Mouse (Mus musculus): ENCODE measurements around the gene Pus3. TPM values are rescaled to one million over a fixed set of nuclear protein-coding genes. Genes with fewer than 3 reads are reported as not detected.

Pus3 gene
- polyA plus RNA-seq (2014; fragmentation: Illumina TruSeq; extraction: RNeasy Lipid Tissue Mini Kit (QIAGEN cat#74804)) = 45.2 TPM

DNA sequence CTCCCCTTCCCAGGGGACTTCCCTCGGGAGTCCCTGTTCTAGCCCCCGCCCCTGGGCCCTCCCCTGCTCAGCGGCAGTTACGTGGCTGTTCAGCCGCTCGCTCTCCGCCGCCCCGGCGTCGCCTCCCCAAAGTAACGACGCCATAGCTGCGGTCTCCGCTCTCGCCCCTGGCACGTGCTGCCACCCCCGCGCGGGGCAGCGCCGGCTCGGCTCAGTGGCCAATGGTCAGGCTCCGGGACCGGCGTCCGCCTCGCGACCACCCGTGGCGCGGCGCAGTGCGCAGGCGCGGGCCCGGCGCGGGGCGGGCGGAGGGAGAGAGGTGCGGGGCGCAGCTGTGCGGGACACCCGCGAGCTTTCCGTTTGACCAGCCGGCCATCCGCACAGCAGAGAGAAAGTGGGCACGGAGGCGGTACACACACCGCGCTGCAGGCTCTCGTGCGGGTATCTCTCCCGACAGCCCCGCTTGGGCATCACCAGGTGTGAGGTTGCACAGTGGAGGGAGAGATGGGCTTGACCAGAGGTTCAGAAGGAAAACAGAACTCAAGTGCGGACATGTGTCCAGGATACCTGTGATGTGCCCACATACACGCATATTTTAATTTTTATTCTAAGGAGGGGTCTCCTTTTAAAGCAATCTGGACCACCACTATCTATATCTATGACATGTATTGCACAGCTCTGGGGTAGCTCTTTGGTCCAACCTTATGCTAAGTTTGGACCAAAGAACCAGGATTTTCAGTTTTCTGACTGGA is at the start of gene Pus3, which contains the start of gene Ddx25:
Gene Pus3, plus strand, starts transcription at position 339 of the 752 bp plus-strand sequence.
Gene Ddx25, minus strand, starts transcription at position 272 of the 752 bp plus-strand sequence.

DNA sequence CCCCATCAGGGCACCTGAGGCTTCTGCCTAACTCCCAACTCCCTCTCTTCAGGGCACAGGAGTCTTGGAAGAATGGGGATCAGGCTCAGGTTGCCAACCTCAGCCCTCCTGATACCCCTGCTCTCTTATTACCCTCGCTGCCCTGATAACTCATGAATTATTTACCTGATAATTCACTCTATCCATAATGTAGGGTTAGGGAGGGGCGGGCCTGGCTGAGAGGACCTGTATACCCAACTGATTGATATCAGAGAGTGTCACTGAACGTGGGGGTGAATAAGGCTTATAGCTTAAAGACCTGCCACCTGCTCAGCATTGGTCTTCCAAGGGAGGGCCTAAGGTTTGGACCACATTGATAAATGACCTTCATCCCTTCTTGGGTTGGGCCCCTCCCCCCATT is 40.2 kb upstream of the Pus3 start, which contains the start of gene Gm1113:
Gene Gm1113, minus strand, starts transcription at position 101 of the 400 bp plus-strand sequence.

DNA sequence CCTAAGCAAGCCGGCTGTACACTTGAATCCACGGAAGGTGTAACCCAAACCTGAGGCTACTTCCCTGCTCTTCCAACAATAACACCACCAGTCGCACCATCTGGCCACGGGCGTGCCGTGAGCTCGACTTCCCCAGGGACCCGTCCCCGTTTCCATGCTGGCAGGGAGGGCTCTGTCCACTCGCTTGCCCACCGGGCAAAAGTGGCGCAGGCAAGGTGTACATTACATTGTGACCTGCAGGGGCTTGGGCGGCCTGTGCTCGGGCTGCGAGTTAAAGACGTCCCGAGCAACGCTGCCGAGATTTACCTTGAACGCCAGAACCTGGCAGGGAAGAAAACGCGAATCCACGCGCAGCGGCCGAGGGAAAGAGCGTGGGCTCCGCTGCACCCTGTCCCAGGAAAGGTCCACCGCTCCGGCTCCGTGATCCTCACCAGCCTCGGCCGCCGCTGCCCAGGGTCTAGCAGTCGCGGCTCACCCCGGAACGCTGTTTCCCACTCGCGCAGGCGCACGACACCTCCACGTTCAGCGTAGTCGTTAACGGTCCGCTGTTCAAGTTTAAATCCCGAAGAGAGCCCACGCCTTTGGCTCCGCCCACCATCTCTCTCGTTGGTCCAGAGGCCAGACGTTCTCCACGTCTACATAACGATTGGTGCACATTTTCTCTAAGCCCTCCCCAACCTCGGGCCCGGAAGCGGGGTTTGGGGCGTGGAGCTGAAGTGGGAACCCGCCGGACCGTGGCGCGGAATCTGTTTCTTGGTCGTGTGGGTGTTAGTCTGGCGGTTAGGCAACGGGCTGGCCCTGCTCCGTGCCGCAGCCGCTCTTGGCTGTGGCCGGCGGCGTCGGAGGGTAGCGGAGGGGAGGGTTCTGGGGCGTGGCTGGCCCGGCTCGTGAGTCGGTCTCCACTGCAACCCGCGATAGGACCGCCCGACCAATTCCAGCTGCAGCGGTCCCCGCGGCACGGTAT is 11.5 kb downstream of the Pus3 start, which contains the start of the genes Pate2 and Hyls1:
Gene Pate2, plus strand, starts transcription at position 714 of the 964 bp plus-strand sequence.
Gene Hyls1, minus strand, starts transcription at position 828 of the 964 bp plus-strand sequence.

DNA sequence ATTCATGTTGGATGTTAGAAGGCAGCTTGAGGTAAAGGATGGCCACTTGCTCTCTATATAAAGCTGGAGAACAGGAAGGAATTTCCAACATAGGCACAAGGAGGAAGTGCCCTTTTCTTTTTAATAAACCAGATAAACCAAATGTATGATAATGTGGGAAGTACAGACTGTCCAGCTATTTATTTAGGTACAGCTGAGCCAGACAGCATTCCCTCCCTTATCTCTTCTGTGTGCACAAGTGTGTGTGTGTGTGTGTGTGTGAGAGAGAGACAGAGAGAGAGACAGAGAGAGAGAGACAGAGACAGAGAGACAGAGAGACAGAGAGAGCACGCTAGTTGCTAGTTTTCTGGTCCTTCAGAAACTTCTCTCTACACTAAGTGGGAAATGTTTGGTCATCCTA is 53.4 kb downstream of the Pus3 start, which contains the start of gene Pate4:
Gene Pate4, minus strand, starts transcription at position 101 of the 400 bp plus-strand sequence.

Other genes with a start within 250 kb of the Pus3 start
- gene Cdon, start 137.5 kb upstream of the Pus3 start, polyA plus RNA-seq (2014; fragmentation: Illumina TruSeq; extraction: RNeasy Lipid Tissue Mini Kit (QIAGEN cat#74804)) = 40.4 TPM
- gene Gm1113, start 40.3 kb upstream of the Pus3 start, polyA plus RNA-seq (2014; fragmentation: Illumina TruSeq; extraction: RNeasy Lipid Tissue Mini Kit (QIAGEN cat#74804)) = not detected
- 0.37 TPM for gene Ddx25, start 67 bp upstream of the Pus3 start, polyA plus RNA-seq (2014; fragmentation: Illumina TruSeq; extraction: RNeasy Lipid Tissue Mini Kit (QIAGEN cat#74804))
- 0.83 TPM for gene Pate2, start 11.7 kb downstream of the Pus3 start, polyA plus RNA-seq (2014; fragmentation: Illumina TruSeq; extraction: RNeasy Lipid Tissue Mini Kit (QIAGEN cat#74804))
- 20.0 TPM for gene Hyls1, start 11.8 kb downstream of the Pus3 start, polyA plus RNA-seq (2014; fragmentation: Illumina TruSeq; extraction: RNeasy Lipid Tissue Mini Kit (QIAGEN cat#74804))
- gene Pate4, start 53.3 kb downstream of the Pus3 start, polyA plus RNA-seq (2014; fragmentation: Illumina TruSeq; extraction: RNeasy Lipid Tissue Mini Kit (QIAGEN cat#74804)) = not detected
- not detected for gene Pate3, start 89.6 kb downstream of the Pus3 start, polyA plus RNA-seq (2014; fragmentation: Illumina TruSeq; extraction: RNeasy Lipid Tissue Mini Kit (QIAGEN cat#74804))
- gene Pate1, start 128.8 kb downstream of the Pus3 start, polyA plus RNA-seq (2014; fragmentation: Illumina TruSeq; extraction: RNeasy Lipid Tissue Mini Kit (QIAGEN cat#74804)) = not detected
- gene Gm17677, start 182.5 kb downstream of the Pus3 start, polyA plus RNA-seq (2014; fragmentation: Illumina TruSeq; extraction: RNeasy Lipid Tissue Mini Kit (QIAGEN cat#74804)) = not detected
- not detected for gene Gm17727, start 219.5 kb downstream of the Pus3 start, polyA plus RNA-seq (2014; fragmentation: Illumina TruSeq; extraction: RNeasy Lipid Tissue Mini Kit (QIAGEN cat#74804))
- not detected for gene Gm27235, start 231.5 kb downstream of the Pus3 start, polyA plus RNA-seq (2014; fragmentation: Illumina TruSeq; extraction: RNeasy Lipid Tissue Mini Kit (QIAGEN cat#74804))
- gene D730048I06Rik, start 231.5 kb downstream of the Pus3 start, polyA plus RNA-seq (2014; fragmentation: Illumina TruSeq; extraction: RNeasy Lipid Tissue Mini Kit (QIAGEN cat#74804)) = 0.60 TPM